Mouse (Mus musculus) bone marrow, adult 2 months (tissue): ENCODE measurements around the gene Tc2n. TPM values are rescaled to one million over a fixed set of nuclear protein-coding genes. Genes with fewer than 3 reads are reported as not detected.

Source experiments
- polyA plus RNA-seq: library from polyadenylated mRNA; stranded (reverse); fragments of >200 nt; gene quantifications from 2 replicates; pipeline ENCODE4 v1.2.4, GENCODE M21; 2011; ENCODE audit warnings: low replicate concordance; ENCODE audit not compliant: missing spikeins, insufficient read depth, insufficient read length

Gene Tc2n
- polyA plus RNA-seq, 1 experiment: not detected

Other genes starting within 250 kb of the Tc2n start
- gene Fbln5, start 100.5 kb upstream of the Tc2n start, polyA plus RNA-seq: 10.0 and 19.7 TPM in 2 replicates
- 7.9 and 17.8 TPM in 2 replicates for gene Trip11, start 194.7 kb upstream of the Tc2n start, polyA plus RNA-seq
- 8.1 and 8.2 TPM in 2 replicates for gene Atxn3, start 239.7 kb upstream of the Tc2n start, polyA plus RNA-seq